ENCODE assay signal across 8 mouse cellular contexts in the genomic region with DNA sequence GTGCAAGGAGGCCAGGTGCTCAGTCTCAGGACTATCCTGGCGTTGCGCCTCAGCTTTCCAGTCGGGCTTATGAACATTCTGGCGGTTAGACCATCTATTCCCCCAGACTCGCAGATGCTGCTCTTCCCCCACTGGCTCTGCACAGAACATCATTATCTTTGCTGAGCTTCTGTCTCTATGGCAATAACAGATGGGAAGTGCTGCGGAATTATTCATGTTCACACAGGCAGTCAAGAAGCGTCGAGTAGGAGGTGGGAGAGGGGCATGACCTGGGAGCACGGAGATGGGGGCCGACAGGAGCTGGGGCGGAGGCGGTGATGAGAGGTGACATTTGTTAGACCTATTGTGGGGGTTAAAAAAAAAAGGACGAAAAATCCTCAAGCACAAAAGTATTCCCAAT. TPM values are rescaled to one million over a fixed set of nuclear protein-coding genes. Genes with fewer than 3 reads are reported as not detected.
DNase-seq lines count a peak whose midpoint lies in the region; ATAC-seq and TF ChIP-seq lines count a peak whose summit lies in the region.

No protein-coding gene starts in this region.

- DNase-seq in kidney, adult 2 months: no peak
- DNase-seq in kidney, adult 9 months: no peak
- DNase-seq in cerebellum, adult 9-10 months: peak; percentile 58
- DNase-seq in frontal cortex, postnatal 14 days (ENCODE audit: low spot score in 2 of 2): peak; percentile 58 to 73
- DNase-seq in kidney, postnatal 10 days: peak; percentile 37
- DNase-seq in liver, embryonic 11.5 days (ENCODE audit: low spot score): peak; percentile 53
- peak; percentile 82 for DNase-seq in retina, embryonic 14.5 days (ENCODE audit: low spot score)

- no peaks in the 10 kb centered on the region for H3K27me3 ChIP-seq in kidney, adult 2 months (replicated peaks; ENCODE audit: control insufficient read depth, insufficient read depth, low read length)
- H3K27me3 ChIP-seq in liver, embryonic 11.5 days (replicated peaks; ENCODE audit: control insufficient read depth, insufficient read depth, low read length): no peaks in the 10 kb centered on the region

- H3K27ac ChIP-seq in kidney, adult 2 months (ENCODE audit: insufficient read depth, low read depth, low read length): peak overlapping the region; percentile 21
- peak overlapping the region; percentile 98; the same call in 1 of the 2 replicates for H3K27ac ChIP-seq in liver, embryonic 11.5 days (ENCODE audit: low read depth, low read length)

- 23% methylated on average over 13 of the region's 13 CpGs for WGBS in kidney, adult 2 months
- WGBS in liver, embryonic 11.5 days: 3% methylated on average over 13 of the region's 13 CpGs

- ATAC-seq in liver, embryonic 11.5 days (replicated peaks; ENCODE audit: low FRiP score): no peak
- ATAC-seq in inflammation-experienced regulatory T-cells, adult 6 months: no peak

- peak overlapping the region; percentile 26; the same call in 1 of the 2 replicates for H3K4me3 ChIP-seq in kidney, adult 2 months (ENCODE audit: insufficient read depth, low read depth, low read length)
- peak overlapping the region; percentile 92 for H3K4me3 ChIP-seq in liver, embryonic 11.5 days (ENCODE audit: low read depth, low read length)

- H3K4me1 ChIP-seq in kidney, adult 2 months (ENCODE audit: control insufficient read depth, insufficient read depth, low read length): peaks cover 4% of the 10 kb centered on the region; the same call in 1 of the 2 replicates
- peaks cover 22% of the 10 kb centered on the region for H3K4me1 ChIP-seq in liver, embryonic 11.5 days (replicated peaks; ENCODE audit: control insufficient read depth, insufficient read depth, low read length)

- H3K4me2 ChIP-seq in liver, embryonic 11.5 days: peak overlapping the region; percentile 74

- H3K9ac ChIP-seq in liver, embryonic 11.5 days (ENCODE audit: low read depth, low read length): peak overlapping the region; percentile 92; the same call in 1 of the 2 replicates

- no peaks in the 10 kb centered on the region for H3K36me3 ChIP-seq in kidney, adult 2 months (ENCODE audit: control insufficient read depth, insufficient read depth, low read length)
- H3K36me3 ChIP-seq in liver, embryonic 11.5 days (ENCODE audit: control insufficient read depth, insufficient read depth, low read length): no peaks in the 10 kb centered on the region

- no peak for TF ChIP-seq CTCF in kidney, adult 2 months (conservative IDR thresholded peaks at IDR 0.05; ENCODE audit: insufficient read depth, insufficient read length, low read depth, low read length)

- H3K9me3 ChIP-seq in liver, embryonic 11.5 days (ENCODE audit: control insufficient read depth, low read length): no peaks in the 10 kb centered on the region

- no peak for TF ChIP-seq POLR2A in kidney, adult 2 months (IDR thresholded peaks at IDR 0.05; ENCODE audit: low read depth, low read length)

RNA-seq across cellular contexts. Expression of gene Skil, which starts 1.7 kb away (rescaled TPM):
- 5.8 and 7.7 TPM in 2 replicates for polyA plus RNA-seq in kidney, adult 2 months (2012; rRNA removed)
- 14.2 and 16.6 TPM in 2 replicates for polyA plus RNA-seq in liver, embryonic 11.5 days (2014; fragmentation: Nextera tagmentation; extraction: Ambion mirVana)
- polyA plus RNA-seq in inflammation-experienced regulatory T-cells, adult 6 months (2017; shearing (Covaris generic)): 10 to 100 TPM; 29.8 to 63.7 (median 62.7) TPM

RNA-seq across cellular contexts. Expression of gene Cldn11, which starts 56.5 kb away (rescaled TPM):
- 2.8 and 6.0 TPM in 2 replicates for polyA plus RNA-seq in kidney, adult 2 months (2012; rRNA removed)
- polyA plus RNA-seq in liver, embryonic 11.5 days (2014; fragmentation: Nextera tagmentation; extraction: Ambion mirVana): 0.56 and 0.89 TPM in 2 replicates
- polyA plus RNA-seq in inflammation-experienced regulatory T-cells, adult 6 months (2017; shearing (Covaris generic)): not detected

Comparison
In these comparisons a context has a peak if more than half of its experiments do, and no peak if none do; other contexts are left out.
1. DNase-seq: peak in cerebellum, adult 9-10 months (single experiment), frontal cortex, postnatal 14 days (2 of 2), kidney, postnatal 10 days (single experiment), liver, embryonic 11.5 days (single experiment) and retina, embryonic 14.5 days (single experiment); none in kidney, adult 2 months (single experiment) and kidney, adult 9 months (single experiment).